Mouse (Mus musculus): Measurements from ENCODE around the gene Rabep2. TPM values are rescaled to one million over a fixed set of nuclear protein-coding genes. Genes with fewer than 3 reads are reported as not detected.

Rabep2 gene
- polyA plus RNA-seq, 2 experiments from 2014 or later: 31.9 to 68.2 TPM

Other genes starting within 250 kb of the Rabep2 start
- gene Xpo6, start 228.3 kb upstream of the Rabep2 start, polyA plus RNA-seq (2017; shearing (Covaris generic)): 100 to 1,000 TPM; 117 to 126 TPM
- gene Sbk1, start 156.1 kb upstream of the Rabep2 start, polyA plus RNA-seq (2017; shearing (Covaris generic)): 1 to 10 TPM; 2.7 to 5.0 TPM
- 1,000 to 10,000 TPM in 1 of 2 experiments, 100 to 1,000 TPM in 1; 947 to 1,259 TPM for gene Lat, start 59.2 kb upstream of the Rabep2 start, polyA plus RNA-seq (2017; shearing (Covaris generic))
- gene Spns1, start 51.3 kb upstream of the Rabep2 start, polyA plus RNA-seq (2017; shearing (Covaris generic)): 10 to 100 TPM; 42.8 to 86.8 TPM
- 1 to 10 TPM; 2.6 to 2.8 TPM for gene Nfatc2ip, start 32.0 kb upstream of the Rabep2 start, polyA plus RNA-seq (2017; shearing (Covaris generic))
- gene Cd19, start 13.9 kb upstream of the Rabep2 start, polyA plus RNA-seq (2017; shearing (Covaris generic)): 10 to 100 TPM in 1 of 2 experiments, not detected in 1; 16.9 TPM
- gene Atp2a1, start 34.3 kb downstream of the Rabep2 start, polyA plus RNA-seq (2017; shearing (Covaris generic)): under 1 TPM; 0.18 to 0.38 TPM
- 10 to 100 TPM; 11.5 to 13.1 TPM for gene Sh2b1, start 46.7 kb downstream of the Rabep2 start, polyA plus RNA-seq (2017; shearing (Covaris generic))
- 10 to 100 TPM; 79.8 to 89.2 TPM for gene Tufm, start 58.6 kb downstream of the Rabep2 start, polyA plus RNA-seq (2017; shearing (Covaris generic))
- gene Atxn2l, start 74.7 kb downstream of the Rabep2 start, polyA plus RNA-seq (2017; shearing (Covaris generic)): 10 to 100 TPM; 15.6 to 17.4 TPM
- gene Eif3c, start 137.7 kb downstream of the Rabep2 start, polyA plus RNA-seq (2017; shearing (Covaris generic)): 100 to 1,000 TPM; 228 to 250 TPM
- 1 to 10 TPM in 1 of 2 experiments, under 1 TPM in 1; 0.36 to 1.5 TPM for gene Apobr, start 156.2 kb downstream of the Rabep2 start, polyA plus RNA-seq (2017; shearing (Covaris generic))
- 100 to 1,000 TPM in 1 of 2 experiments, 10 to 100 TPM in 1; 79.9 to 150 TPM for gene Cln3, start 157.1 kb downstream of the Rabep2 start, polyA plus RNA-seq (2017; shearing (Covaris generic))
- gene Il27, start 166.2 kb downstream of the Rabep2 start, polyA plus RNA-seq (2017; shearing (Covaris generic)): not detected
- gene Nupr1, start 202.1 kb downstream of the Rabep2 start, polyA plus RNA-seq (2017; shearing (Covaris generic)): under 1 TPM in 1 of 2 experiments, not detected in 1; 0.42 TPM
- 100 to 1,000 TPM in 1 of 2 experiments, 10 to 100 TPM in 1; 93.1 to 113 TPM for gene Sgf29, start 220.6 kb downstream of the Rabep2 start, polyA plus RNA-seq (2017; shearing (Covaris generic))
- 1 to 10 TPM in 1 of 2 experiments, under 1 TPM in 1; 0.82 to 1.3 TPM for gene Sult1a1, start 247.7 kb downstream of the Rabep2 start, polyA plus RNA-seq (2017; shearing (Covaris generic))